Mouse (Mus musculus) T-helper 2 cell (primary cell): Measurements from ENCODE around the gene Adamtsl5.

Experiments
- in situ Hi-C: fragments of 300-600 bp; cut with MboI, MseI; formaldehyde crosslinking; loops from one replicate; pipeline ENCODE4 v1.15.1; 2025; ENCODE audit warnings: high pct_unique_total_duplicates

Gene Adamtsl5

DNA sequence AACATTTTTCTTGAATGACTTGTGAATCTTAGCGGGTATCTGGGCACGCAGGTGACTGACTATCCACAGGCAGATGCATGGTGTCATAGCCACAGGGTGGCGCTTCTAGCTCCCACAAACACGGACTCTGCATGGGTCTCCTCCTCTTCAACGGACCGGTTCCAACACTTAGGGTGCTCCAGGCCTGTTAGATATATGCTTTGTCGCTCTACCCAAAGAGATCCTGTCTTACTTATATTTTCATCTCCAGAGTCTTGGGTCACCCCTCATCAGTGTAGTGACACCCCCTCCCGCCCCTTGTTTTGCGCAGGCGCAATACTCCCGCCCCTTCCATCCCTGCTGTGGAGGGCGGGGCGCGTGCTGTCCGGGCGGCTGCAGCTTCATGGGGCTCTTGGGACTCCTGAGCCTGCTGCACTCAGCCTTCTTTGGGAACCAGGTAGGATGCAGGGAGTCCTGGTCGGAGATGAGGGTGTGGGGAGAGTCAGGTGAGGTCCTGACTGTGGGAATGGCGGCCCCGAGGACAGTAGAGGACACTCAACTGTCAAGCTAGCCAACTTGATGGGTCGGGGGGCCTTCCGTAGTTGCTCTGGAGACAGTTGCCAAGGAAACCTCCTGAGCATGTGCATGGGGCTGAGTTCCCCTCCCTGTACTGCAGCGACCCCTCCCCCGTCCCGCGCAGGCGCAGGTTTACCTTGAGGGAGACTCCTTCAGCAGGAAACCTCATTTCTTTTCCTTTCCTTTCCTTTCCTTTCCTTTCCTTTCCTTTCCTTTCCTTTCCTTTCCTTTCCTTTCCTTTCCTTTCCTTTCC, 52.4 kb downstream of the Adamtsl5 start, which contains the start of gene Apc2:
TSS of gene Apc2 (plus strand) at position 360 of the 808 bp plus-strand sequence.
- in situ Hi-C loops, result no loop called here

DNA sequence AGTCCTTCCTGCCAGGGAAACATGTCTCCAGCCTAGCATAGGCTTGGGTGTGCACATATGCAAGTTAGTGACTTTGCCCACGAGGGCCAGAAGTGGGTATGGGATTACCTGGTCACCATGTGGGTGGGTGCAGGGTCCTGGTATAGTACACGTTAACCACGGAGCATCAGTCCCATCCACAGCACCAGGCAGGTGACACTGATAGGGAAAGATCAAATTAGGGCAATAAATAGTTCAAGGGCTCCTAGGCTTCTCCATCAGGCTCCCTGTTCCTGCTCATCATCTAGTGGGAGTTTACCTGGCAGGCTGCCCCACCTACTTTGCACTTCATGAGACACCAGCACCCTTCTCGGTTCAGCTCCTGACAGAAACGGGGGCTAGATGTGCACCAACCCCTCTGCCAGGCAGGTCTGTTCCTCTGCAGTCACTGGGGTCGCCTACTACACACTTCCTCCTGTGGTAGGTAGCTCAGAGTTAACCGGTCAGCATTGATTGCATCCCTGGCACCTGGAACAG, 53.4 kb downstream of the Adamtsl5 start:
- in situ Hi-C loops, result no loop called here

- in situ Hi-C loops, result no loop called here
Measured at GRCm38 (mm10) chr10:80294311-80294710, 53.9 kb downstream of the Adamtsl5 start.

DNA sequence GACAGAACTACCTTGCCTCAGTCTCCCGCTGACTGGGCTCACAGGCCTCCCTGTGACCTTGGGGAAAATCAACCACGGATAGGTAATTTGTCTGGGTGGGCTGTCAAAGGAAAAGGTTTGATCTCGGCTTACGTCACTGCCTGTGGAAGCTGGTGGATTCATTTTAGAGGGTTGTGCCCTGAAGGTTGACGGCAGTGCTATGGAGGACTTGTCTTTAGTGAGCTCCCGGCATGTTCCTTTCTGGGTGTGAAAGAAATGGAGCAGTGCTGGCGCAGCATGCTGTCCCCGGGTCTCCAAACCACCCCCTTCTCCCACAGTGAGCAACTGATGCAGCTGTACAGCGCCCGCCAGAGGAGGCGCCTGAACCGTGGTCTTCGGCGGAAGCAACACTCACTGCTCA, 54.9 kb downstream of the Adamtsl5 start:
- in situ Hi-C loops, result no loop called here

DNA sequence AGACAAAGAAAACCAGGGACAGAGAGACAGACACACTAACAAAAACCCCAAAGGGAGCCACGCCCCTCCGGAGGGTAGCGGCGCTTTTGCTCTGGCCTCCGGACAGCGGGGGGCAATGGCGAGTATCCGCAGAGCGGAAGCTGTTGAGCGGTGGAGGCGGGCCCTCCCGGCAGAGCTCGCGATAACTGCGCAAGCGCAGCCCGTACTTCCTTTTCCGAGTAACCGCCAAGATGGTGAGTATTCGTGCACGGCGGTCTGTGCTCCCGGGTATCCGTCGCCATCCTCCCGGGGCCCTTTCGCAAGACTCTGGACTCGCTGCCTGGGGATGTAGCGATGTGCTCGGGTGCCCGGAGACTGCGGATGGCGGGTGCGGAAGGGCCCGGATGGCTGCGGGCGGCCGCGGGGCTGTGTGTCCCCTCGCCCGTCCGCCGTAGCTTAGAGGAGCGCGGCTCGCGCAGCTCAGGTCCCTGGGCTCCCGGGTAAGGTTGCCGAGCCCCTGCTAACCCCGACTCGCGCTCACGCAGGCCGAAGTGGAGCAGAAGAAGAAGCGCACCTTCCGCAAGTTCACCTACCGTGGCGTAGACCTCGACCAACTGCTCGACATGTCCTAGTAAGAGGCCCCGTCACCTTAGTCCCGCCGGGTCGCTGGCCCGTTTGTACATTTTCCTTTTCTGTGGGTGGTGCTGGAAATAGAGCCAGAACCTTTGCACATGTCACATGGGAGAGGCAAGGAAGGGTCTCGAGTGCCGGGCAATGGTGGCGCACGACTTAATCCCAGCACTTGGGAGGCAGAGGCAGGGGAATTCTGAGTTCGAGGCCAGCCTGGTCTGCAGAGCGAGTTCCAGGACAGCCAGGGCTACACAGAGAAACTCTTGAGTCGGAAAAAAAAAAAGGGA, 55.7 kb downstream of the Adamtsl5 start, which contains the start of gene Rps15:
TSS of gene Rps15 (plus strand) at position 203 of the 896 bp plus-strand sequence.
- in situ Hi-C loops, result no loop called here
